Mouse (Mus musculus): ENCODE data around the gene Noct. TPM values are rescaled to one million over a fixed set of nuclear protein-coding genes. Genes with fewer than 3 reads are reported as not detected.

Gene Noct
- polyA plus RNA-seq, 1 experiment, result 33.6 TPM

DNA sequence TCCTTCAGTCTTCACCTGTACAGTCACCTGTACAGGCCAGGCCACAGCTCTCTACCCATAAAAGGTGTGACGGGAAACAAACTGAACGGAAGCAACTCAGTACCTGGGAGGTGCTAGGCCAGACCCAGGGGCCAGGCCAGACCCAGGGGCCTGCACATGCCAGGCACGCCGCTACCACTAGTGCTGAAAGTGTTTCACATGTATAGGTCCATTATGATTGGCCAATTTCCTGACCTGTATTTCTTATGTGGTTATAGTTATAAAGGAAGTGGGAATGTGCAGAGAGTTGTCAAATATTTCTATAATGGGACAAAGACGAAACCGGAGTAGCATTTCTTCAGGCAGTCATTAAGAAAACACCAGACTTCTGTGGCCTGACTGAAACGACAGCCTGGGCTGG lies 30.5 kb downstream of the Noct start:
- 82% methylated on average over 7 of the region's 7 CpGs for WGBS
- DNase-seq (ENCODE audit: low read depth, low spot score), result no peak

DNA sequence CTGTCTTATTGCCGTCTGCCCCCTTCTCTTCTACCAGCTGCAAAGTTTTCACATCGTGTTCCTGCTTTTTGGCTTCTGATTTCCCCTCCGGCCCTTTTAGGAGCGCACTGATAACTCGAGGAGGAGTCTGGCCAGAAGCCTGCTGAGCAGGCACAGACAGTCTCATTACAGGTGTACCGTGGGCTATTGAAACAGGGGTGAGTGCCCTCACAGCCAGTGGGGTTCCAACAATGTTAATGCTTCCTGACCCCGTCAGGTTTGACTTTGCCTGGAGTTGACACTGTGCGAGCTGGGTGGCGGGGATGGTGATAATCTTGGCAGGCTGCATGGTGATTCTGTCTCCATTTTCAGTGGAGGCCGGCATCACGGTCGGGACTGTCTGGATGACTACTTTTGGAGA lies 32.2 kb downstream of the Noct start:
- 90% methylated on average over 12 of the region's 12 CpGs for WGBS

DNA sequence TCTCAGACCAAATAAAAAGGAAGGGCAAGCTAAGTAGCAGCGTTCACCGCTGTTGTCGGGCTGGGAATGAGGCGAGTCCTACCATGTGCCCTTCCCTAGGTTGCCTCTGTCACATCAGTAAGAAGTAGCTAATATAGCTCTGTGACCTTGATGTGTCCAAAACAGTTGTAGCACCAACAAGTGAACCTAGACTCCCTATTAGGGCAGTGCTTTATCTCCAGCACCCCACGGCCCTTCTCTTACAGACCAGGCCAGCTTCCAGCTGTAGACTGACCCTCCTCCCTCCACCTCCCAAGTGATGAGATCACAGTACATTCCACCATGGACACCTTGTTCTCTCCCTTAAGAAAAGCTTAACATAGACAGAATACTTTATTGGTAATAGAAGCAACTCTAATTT lies 33.8 kb downstream of the Noct start:
- DNase-seq (ENCODE audit: low read depth, low spot score), result no peak
- WGBS, result 90% methylated on average over 5 of the region's 5 CpGs

More for the DNA sequence above, 32.2 kb downstream of the Noct start:
- no peak for DNase-seq (ENCODE audit: low read depth, low spot score)

DNA sequence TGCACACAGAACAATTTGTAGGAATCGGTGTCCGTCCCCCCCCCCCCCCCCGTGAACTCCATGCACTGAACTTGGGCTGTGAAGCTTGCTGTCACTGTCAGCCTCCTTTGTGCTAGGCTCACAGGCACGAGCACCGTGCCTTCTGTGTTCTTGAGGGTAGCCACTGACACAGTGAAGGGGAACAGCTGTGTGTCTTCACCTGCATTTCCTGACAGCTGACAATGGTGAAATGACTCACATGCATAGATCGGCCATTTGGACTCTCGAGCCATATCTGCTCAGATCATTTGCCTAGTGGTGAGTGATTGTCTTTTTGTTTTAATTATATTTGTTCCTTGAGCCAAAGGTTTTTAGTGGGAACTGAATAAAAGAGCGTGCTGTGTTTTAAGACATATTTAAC lies 38.7 kb downstream of the Noct start:
- WGBS, result 73% methylated on average over 8 of the region's 8 CpGs
- no peak for DNase-seq (ENCODE audit: low read depth, low spot score)

DNA sequence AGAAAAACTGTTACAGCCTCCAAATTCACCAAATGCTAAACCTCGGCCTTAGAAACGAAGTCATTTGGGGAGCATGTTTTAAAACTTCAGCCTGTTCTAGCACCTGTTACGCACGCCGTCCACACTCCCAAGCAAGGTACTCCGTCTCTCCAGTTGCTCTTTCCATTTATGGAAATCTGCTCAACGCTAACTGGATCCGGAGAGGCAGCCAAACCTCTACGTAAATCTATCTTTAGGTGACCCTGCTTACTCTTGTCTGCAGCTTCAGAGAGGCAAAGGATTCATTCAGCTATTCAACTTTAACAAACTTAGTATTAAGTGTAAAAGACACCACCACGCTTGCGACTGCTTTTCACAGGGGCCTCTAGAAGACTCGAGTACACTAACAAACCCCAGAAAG lies 44.2 kb downstream of the Noct start:
- 70% methylated on average over 12 of the region's 12 CpGs for WGBS

DNA sequence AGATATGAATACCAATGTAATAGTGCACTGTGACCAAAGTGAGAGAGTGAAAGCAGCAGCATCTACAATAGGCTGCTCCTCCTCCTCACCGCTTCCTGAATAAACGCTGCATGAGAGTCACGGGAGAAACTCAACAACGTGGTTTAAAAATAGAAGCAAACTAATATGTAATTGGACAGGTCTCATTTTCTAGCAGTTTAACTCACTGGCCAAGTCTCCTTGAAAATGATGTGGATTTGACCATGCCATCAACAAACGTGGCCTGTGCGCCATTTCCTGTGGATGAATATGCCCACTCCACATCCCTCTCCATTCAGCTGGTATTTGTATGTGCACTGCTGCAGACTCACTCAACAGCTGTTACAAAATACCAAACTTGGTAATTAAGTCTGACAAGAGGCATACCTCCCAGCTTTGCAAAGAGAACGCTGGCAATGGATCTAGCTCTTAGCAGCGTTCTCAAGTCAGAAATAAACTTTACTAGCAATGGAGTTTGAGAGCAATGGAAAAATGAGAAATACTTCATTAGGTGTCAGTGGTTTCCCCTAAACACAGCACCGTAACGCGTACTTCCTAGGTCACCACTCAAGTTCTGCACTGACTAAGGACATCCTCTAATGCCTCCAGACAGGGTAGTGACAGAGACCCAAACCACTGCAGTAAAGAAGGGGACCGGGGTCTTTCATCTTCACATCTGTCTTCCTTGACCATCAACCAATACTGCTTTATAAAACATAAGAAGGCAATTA lies 46.0 kb downstream of the Noct start:
- no peak for DNase-seq (ENCODE audit: low read depth, low spot score)
- 50% methylated on average over 12 of the region's 12 CpGs for WGBS

More for the DNA sequence above, 44.2 kb downstream of the Noct start:
- DNase-seq (ENCODE audit: low read depth, low spot score), result no peak

DNA sequence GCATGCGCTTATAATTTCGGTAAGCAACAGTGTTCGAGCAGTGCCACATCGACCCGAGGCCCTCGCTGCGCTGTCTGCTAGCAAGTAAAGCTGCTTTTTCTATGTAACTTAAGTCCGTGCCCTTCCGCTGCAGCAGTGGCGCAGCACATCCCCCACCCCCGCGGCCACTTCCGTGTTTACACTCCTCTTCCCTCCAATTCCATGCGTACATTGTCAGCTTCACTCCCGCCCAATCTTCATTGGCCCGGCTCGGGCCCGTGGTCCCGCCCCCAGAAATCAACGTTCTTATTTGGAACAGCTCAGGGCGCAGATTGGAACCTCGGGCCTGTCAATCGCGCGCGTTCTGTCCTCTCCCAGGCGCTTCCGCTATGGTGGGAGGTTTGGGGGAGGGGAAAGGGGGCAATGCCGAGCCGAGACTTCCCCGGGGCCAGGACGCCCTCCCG lies 51.7 kb downstream of the Noct start:
- under 1% methylated on average over 33 of the region's 33 CpGs for WGBS
- DNase-seq (ENCODE audit: low read depth, low spot score), result peak; percentile 96

DNA sequence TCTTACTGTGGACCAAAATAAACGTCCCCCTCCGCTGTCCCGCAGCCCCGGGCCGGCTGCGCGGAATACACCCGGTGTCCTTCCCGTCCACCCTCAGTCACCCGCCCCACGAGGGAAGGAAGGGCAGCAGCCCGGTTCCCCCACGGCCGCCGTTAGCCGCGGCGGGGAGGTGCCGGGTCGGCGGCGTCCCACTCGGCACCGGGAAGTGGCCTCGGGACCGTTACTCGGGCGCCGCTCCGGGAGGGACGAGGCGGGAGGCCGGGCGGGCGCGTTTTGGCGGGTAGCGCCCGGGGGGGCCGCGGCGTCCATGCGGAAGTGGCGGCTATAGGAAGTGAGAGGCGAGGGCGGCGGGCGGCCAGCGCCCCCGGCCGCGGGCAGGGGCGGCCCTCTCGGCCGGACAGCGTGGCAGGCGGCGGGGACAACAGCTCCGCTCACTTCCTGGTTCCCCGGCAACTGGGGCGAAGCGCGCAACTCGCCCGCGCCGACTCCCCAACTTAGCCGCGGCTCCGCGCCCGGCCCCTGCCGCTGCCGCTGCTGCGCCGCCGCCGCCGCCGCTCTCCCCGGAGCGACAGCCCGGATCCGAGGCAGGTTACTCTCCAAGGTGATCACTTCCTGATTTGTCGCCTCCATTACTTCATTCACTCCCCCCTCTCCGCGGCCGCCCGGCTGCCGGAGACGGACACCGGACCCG lies 52.3 kb downstream of the Noct start:
- DNase-seq (ENCODE audit: low read depth, low spot score), result no peak

DNA sequence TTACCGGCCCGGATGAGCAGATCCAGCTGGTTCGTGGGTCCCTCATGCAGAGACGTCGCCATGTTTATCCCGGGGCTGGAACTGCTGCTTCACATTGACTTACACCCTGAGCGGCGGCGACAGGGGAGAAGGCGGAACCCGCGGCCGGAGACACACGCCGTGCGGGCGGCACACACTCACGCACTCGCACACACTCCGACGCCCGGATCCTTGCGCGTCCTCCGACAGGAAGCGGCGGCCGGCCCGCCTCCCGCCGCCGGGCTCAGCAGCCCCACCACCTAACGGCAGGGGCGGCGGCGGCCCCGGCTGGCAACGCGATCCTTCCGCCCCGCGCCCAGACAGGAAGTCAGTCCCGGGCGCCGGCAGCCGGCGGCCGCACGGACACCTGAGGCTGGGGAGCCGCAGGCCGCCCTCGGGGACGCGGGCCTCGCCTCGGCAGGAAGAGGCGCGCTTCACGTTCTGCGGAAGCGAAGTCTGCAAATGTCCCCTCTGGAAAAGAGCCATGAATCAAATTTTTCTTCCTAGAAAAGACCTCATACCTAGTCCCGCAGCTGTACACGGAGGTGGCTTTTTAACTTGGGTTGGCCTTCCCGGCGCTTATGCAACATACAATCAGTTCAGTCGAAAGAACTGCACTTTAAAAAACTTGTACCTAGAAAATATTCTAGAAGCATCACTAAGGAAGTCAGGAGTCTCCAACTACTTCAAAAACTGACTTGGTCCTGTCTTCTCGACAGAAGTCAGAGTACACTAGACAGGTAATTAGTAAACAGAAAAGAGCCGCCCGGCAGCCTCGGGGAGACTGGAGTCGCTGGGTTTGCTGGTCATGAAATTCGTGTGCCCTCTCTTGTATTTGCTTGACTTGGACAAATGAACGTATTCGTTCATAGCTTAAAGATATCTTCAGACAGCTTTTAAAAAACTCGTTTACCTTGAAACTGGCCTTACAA lies 53.2 kb downstream of the Noct start:
- peak; percentile 53 for DNase-seq (ENCODE audit: low read depth, low spot score)
- whole genome bisulfite sequencing, result under 1% methylated on average over 74 of the region's 75 CpGs

More for the DNA sequence above, 52.3 kb downstream of the Noct start:
- whole genome bisulfite sequencing, result 1% methylated on average over 93 of the region's 93 CpGs

DNA sequence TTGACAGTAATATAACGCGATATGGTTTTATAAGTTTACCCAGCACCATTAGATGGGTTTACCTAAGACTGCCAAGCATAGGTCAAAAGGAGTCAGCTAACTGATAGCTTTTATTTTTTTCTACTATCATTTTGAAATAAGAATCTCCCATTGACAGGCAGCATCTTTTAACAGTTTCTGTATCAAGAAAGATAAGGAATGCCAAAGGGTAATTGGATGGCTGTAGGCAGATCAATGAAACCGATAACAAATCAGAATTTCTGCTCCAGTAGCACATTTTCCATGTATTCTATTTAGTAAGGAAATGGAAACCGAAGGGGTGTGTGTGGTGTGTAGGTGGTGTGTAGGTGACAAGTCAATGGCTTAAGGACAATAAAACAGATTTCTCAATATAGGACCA lies 54.2 kb downstream of the Noct start:
- no peak for DNase-seq (ENCODE audit: low read depth, low spot score)
- 26% methylated on average over 4 of the region's 4 CpGs for WGBS

DNA sequence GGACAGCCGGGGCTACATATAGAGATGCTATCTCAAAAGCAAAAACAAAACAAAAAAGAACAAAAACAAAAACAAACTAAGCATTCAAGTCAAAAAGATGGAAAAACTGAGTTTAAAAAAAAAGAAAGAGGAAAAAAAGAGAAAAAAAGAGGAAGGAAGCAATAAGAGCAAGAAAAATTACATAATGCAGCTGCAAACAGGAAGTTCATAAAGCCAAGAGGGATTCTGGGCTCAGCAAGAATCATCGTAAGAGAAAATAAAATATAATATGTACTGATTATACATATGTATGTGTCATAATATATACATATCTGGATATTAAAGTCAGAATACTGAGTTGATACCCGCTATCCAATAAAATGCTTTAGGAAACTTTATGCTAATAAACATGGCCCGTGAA lies 57.5 kb downstream of the Noct start:
- no peak for DNase-seq (ENCODE audit: low read depth, low spot score)
- 90% methylated on average over 4 of the region's 4 CpGs for WGBS

DNA sequence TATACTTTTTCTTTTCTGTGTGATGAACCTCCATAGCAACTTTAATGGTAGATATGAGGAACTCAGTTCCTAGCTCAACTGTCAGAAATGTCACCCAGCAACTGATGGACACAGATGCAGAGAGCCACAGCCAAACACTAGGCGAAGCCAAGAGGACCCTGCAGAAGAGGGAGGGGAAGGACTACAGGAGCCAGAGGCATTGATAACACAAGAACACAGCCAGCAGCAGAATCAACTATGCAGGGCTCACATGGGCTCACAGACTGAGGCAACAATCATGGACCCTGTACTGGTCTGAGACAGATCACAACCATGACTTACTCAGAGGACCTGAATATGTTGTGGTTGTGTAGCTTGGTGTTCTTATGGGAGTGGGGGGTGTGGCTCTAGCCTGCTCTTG lies 60.1 kb downstream of the Noct start:
- 59% methylated on average over 1 of the region's 1 CpGs for WGBS
- DNase-seq (ENCODE audit: low read depth, low spot score), result no peak

DNA sequence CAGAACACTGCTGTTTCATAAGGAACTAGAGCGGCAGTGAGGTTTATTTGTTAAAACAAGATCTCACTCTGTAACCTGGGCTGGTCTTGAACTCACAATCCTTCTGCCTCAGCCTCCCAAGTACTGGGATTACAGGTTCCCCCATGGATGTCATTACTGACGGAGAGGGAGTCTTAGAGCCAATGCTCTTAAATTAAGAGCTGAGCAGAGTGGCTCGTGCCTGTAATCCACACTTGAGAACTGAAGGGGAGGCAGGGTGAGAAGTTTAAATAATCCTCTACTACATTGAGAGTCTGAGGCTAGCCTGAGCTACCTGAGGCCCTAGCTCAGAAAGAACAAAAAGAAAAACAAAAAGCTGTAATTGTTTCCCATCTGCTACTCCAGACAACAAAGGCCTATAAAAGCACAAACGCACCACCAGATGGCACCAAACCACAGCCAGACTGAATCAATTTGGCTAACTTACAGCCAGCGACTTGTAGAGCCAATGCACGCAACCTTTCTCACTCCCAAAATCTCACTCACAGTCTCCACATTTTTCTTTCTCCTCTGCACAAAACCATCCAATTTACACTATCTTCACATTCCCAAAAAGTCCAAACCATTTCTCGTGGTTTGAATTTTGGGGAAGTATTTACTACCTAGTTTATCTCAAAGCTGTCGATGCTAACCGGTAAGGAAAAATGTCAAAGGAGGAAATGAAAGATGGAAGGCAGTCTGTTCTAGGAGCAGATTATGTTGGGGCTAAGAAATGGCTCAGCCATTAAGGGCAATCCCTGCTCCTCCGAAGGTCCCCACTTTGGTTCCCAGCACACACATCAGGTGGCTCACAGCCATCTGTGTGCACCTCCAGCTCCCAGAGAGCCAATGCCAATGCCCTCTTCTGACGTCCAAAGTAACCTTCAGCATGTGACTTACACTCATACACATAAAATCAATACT lies 64.9 kb downstream of the Noct start:
- peak; percentile 64 for DNase-seq (ENCODE audit: low read depth, low spot score)
- WGBS, result 47% methylated on average over 11 of the region's 11 CpGs

DNA sequence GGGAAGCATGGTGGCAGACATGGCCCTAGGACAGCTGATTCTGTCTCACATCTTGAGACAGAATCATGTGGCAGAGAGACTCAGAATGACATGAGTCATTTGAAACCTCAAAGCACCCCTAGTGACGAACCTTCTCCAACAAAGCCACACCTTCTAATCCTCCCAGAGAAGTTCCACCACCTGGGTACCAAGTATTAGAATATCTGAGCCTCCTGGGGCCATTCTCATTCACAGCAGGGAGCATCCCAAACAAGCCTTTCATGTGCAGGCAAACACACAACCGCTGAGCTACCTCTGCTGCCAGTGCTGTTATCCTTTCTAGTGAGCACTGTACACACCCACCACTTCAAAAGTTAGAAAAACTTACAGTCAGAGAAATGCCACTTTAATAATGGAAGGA lies 70.0 kb downstream of the Noct start:
- no peak for DNase-seq (ENCODE audit: low read depth, low spot score)
- WGBS, result 70% methylated on average over 2 of the region's 2 CpGs

DNA sequence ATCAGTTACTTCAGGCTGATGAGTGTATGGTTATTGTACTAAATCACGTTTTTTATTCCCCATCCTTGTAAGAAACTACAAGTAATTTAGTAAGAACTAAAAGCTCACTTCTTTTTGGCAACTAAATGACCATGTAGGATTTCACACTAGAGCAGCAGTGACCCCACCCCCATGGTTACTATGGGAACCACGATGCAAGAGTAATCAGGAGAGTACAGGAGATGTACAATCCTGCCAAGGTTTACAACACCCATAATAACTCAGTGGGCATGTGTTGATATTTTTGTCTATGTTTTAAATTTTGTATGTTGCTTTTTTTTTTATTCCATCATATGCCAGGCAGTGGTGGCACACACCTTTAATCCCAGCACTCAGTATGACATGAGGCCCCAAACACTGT lies 71.0 kb downstream of the Noct start:
- 54% methylated on average over 2 of the region's 2 CpGs for WGBS
- DNase-seq (ENCODE audit: low read depth, low spot score), result no peak

DNA sequence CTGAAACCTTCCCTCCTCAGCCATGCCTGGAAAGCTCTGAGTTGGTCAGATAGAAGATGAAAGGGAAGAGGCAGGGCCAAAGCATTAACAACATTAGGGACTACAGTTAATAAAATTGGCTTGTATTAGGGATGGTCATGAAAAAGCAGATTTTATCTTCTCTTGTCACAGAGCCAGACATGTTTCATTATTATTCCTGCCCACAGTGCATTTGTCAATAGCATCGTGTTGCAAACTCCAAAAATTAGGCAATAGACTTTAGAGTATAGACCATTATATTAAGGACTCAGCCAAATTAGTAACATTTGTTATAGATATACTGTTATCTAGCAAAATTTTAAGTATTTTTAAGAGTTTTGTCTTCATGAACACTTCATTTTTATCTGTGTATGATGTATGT lies 72.5 kb downstream of the Noct start:
- WGBS, result 61% methylated on average over 1 of the region's 1 CpGs
- no peak for DNase-seq (ENCODE audit: low read depth, low spot score)

Measured in large intestine, adult 2 months (tissue).